Mouse (Mus musculus): Measurements from ENCODE around the gene Padi3.

Padi3 gene

GRCm38 (mm10) chr4:140780507-140780906, 29.9 kb downstream of the Padi3 start:
- DNase-seq (ENCODE audit: low spot score) = no peak

GRCm38 (mm10) chr4:140779803-140780397, 30.5 kb downstream of the Padi3 start:
- DNase-seq (ENCODE audit: low spot score) = no peak

GRCm38 (mm10) chr4:140776623-140777022, 33.8 kb downstream of the Padi3 start:
- no peak for DNase-seq (ENCODE audit: low spot score)

- DNase-seq (ENCODE audit: low spot score) = no peak
Measured at GRCm38 (mm10) chr4:140775876-140776275, 34.6 kb downstream of the Padi3 start.

- DNase-seq (ENCODE audit: low spot score) = no peak
Measured at GRCm38 (mm10) chr4:140774893-140775292, 35.6 kb downstream of the Padi3 start.

- DNase-seq (ENCODE audit: low spot score) = no peak
Measured at GRCm38 (mm10) chr4:140774025-140774800, 36.2 kb downstream of the Padi3 start, which contains the start of gene Padi4. TSS of gene Padi4 (minus strand) at chr4:140774236.

GRCm38 (mm10) chr4:140771091-140771490, 39.4 kb downstream of the Padi3 start:
- DNase-seq (ENCODE audit: low spot score) = no peak

GRCm38 (mm10) chr4:140770433-140770832, 40.0 kb downstream of the Padi3 start:
- DNase-seq (ENCODE audit: low spot score) = no peak

- no peak for DNase-seq (ENCODE audit: low spot score)
Measured at GRCm38 (mm10) chr4:140768973-140769372, 41.5 kb downstream of the Padi3 start.

GRCm38 (mm10) chr4:140765936-140766335, 44.5 kb downstream of the Padi3 start:
- DNase-seq (ENCODE audit: low spot score) = no peak

- DNase-seq (ENCODE audit: low spot score) = no peak
Measured at GRCm38 (mm10) chr4:140763158-140763557, 47.3 kb downstream of the Padi3 start.

- no peak for DNase-seq (ENCODE audit: low spot score)
Measured at GRCm38 (mm10) chr4:140761601-140762000, 48.8 kb downstream of the Padi3 start.

- no peak for DNase-seq (ENCODE audit: low spot score)
Measured at GRCm38 (mm10) chr4:140755811-140756210, 54.6 kb downstream of the Padi3 start.

- DNase-seq (ENCODE audit: low spot score) = no peak
Measured at GRCm38 (mm10) chr4:140753366-140753765, 57.1 kb downstream of the Padi3 start.

- no peak for DNase-seq (ENCODE audit: low spot score)
Measured at GRCm38 (mm10) chr4:140750328-140750727, 60.1 kb downstream of the Padi3 start.

GRCm38 (mm10) chr4:140747978-140748377, 62.5 kb downstream of the Padi3 start:
- no peak for DNase-seq (ENCODE audit: low spot score)

- no peak for DNase-seq (ENCODE audit: low spot score)
Measured at GRCm38 (mm10) chr4:140744654-140745053, 65.8 kb downstream of the Padi3 start.

- DNase-seq (ENCODE audit: low spot score) = no peak
Measured at GRCm38 (mm10) chr4:140743086-140743485, 67.4 kb downstream of the Padi3 start.

GRCm38 (mm10) chr4:140742543-140742942, 67.9 kb downstream of the Padi3 start, which contains the start of gene Padi6:
TSS of gene Padi6 (minus strand) at chr4:140742643.
- DNase-seq (ENCODE audit: low spot score) = no peak

GRCm38 (mm10) chr4:140741401-140741800, 69.0 kb downstream of the Padi3 start:
- no peak for DNase-seq (ENCODE audit: low spot score)

- no peak for DNase-seq (ENCODE audit: low spot score)
Measured at GRCm38 (mm10) chr4:140740655-140741054, 69.8 kb downstream of the Padi3 start.
